Mouse (Mus musculus) heart, embryonic 15.5 days (tissue): ENCODE measurements around the gene Psmb11. TPM values are rescaled to one million over a fixed set of nuclear protein-coding genes. Genes with fewer than 3 reads are reported as not detected.

ENCODE experiments used
- ATAC-seq: fragments of 200-750 bp; cut with Nextera tagmentation; replicated peaks from 2 replicates; pipeline ENCODE4 v1.8.0; 2017; ENCODE audit warnings: low read depth, moderate TSS enrichment; ENCODE audit not compliant: insufficient number of reproducible peaks, insufficient read depth, low FRiP score
- H3K27ac ChIP-seq: fragments of 300-500 bp; sonication (generic); 2 replicates; pipeline ENCODE4 v1.5.1; 2015; ENCODE audit warnings: mild to moderate bottlenecking, inconsistent platforms
- H3K27me3 ChIP-seq: fragments of 300-500 bp; sonication (generic); 2 replicates; pipeline ENCODE4 v1.6.1; 2015; ENCODE audit warnings: inconsistent platforms
- H3K36me3 ChIP-seq: fragments of 300-500 bp; sonication (generic); 2 replicates; pipeline ENCODE4 v1.6.1; 2015; ENCODE audit warnings: mild to moderate bottlenecking, inconsistent platforms
- H3K4me1 ChIP-seq: fragments of 300-500 bp; sonication (generic); replicated peaks from 2 replicates; pipeline ENCODE4 v1.6.1; 2015; ENCODE audit warnings: inconsistent platforms
- H3K4me2 ChIP-seq: fragments of 300-500 bp; sonication (generic); 2 replicates; pipeline ENCODE4 v1.6.1; 2015; ENCODE audit warnings: inconsistent platforms, mild to moderate bottlenecking, moderate library complexity
- H3K4me3 ChIP-seq: fragments of 300-500 bp; sonication (generic); 2 replicates; pipeline ENCODE4 v1.5.1; 2015; ENCODE audit warnings: mild to moderate bottlenecking, inconsistent platforms
- H3K9ac ChIP-seq: fragments of 300-500 bp; sonication (generic); 2 replicates; pipeline ENCODE4 v1.6.1; 2015; ENCODE audit warnings: mild to moderate bottlenecking, inconsistent platforms
- H3K9me3 ChIP-seq: fragments of 300-500 bp; sonication (generic); replicated peaks from 2 replicates; pipeline ENCODE4 v1.6.1; 2016; ENCODE audit warnings: inconsistent platforms
- WGBS: fragments of 180-500 bp; shearing (Covaris S2); methylation state at CpG from one replicate; pipeline ENCODE4 v1.1.7; 2015; ENCODE audit warnings: mixed read lengths; 5-methylcytosine and 5-hydroxymethylcytosine counted together
- polyA plus RNA-seq: library from polyadenylated mRNA; unstranded; fragments of >200 nt; fragmentation: Nextera tagmentation; extraction: Ambion mirVana; gene quantifications from 2 replicates; pipeline ENCODE4 v1.2.1, GENCODE M21; 2015

Gene Psmb11
- polyA plus RNA-seq, 1 experiment from 2014 or later: 1.7 TPM

DNA sequence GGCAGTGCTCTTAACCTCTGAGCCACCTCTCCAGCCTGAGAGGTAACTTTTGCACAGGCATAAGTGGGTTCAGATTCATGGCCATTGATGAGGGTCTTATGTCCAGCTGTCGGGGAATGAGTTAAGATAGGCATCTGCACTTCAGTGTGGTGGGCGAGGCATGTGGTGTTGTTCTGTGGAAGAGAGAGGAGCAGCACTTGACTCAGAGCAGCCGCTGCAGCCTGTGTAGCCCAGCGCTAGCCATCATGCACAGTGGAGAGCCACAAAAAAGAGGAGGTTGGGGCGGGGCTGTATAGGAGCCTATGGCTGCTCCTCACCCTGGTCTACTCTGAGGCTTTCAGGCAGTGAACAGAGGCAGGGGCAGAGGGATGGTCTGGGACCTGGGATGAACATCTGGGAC, 6.9 kb downstream of the Psmb11 start:
- ATAC-seq: no peak
- Histone ChIP-seq H3K4me1 (no peaks in the 10 kb centered on the region), H3K4me3 (no peak overlapping the region), H3K36me3 (peaks cover 9% of the 10 kb centered on the region; the same call in 1 of the 2 replicates), H3K9ac (no peak overlapping the region), H3K27me3 (no peaks in the 10 kb centered on the region), H3K4me2 (no peak overlapping the region), H3K27ac (no peak overlapping the region), H3K9me3 (no peaks in the 10 kb centered on the region)
- WGBS: 69% methylated on average over 5 of the region's 5 CpGs

DNA sequence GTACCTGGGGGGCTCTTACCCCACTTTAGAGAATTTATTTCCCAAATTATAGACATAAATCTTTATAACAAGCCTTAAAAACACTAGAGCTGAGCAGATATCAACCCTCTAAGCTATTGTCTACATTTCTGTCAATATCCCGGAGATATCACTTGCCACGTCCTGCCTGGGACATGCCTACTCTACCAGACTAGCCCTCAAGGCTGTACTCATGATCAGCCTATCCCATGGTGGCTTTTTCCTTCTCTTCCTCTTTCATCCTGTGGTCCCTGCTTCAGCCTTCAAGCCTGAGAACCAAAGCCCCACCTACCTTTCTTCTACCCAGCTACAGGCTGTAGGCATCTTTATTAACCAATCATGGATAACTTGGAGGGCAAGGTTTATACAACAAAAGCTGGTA, 8.6 kb downstream of the Psmb11 start:
- WGBS: 85% methylated on average over 2 of the region's 2 CpGs
- peaks cover 10% of the 10 kb centered on the region; the same call in 1 of the 2 replicates for H3K36me3 ChIP-seq
- H3K9ac ChIP-seq: no peak overlapping the region
- H3K4me2 ChIP-seq: no peak overlapping the region
- H3K4me1 ChIP-seq: no peaks in the 10 kb centered on the region
- no peak overlapping the region for H3K27ac ChIP-seq
- no peaks in the 10 kb centered on the region for H3K9me3 ChIP-seq
- no peaks in the 10 kb centered on the region for H3K27me3 ChIP-seq
- H3K4me3 ChIP-seq: no peak overlapping the region
- ATAC-seq: no peak

DNA sequence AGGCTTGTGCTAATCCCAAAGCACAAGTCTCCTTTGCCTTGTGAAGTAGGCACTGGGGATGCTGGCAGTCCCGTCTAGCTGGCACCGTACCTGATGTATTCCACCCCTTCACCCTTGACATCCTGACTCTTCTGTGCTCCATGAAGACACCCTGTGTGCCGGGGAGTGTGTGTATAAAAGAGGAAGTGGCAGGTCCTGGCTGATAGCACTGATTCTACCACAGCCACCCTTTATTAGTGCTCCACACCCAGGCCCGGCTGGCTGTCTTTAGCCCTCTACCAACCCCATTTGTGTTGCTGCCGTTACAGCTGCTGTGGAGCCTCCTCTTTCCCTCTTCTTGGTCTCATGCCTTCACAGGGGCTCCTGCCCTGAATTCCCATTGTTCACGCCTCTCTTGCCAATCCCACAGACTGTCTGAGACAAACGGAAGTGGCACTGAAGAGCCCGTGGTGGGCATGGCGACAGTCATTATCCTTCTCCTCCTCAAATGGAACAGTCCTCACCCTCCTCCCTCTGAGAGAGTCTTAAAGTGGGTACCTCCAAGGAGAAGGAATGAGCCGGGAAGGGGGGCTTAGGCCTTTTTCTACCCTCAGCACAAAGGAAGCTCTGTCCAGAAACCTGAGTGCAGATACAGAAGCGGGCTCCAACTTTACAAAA, 9.5 kb downstream of the Psmb11 start:
- WGBS: 78% methylated on average over 11 of the region's 11 CpGs
- ATAC-seq: no peak

DNA sequence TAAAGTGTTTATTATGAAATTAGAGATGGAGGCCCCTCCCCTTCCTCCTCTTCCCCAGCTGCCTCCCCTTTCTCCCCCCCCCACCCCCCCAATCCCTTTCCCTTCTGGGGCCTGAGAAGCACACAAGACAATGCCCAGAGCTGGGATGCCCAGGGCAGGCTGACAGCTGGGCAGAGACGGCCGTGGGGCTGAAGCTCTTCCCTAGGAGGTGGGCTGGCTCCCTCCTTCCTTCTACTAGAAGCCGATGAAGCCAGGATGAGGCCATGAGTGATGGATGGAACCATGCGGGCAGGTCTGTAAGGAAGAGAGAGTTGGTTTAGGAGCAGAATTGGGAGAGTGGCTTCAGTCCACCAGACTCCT, 10.0 kb downstream of the Psmb11 start:
- WGBS: 80% methylated on average over 4 of the region's 4 CpGs
- Histone ChIP-seq H3K4me2 (no peak overlapping the region), H3K4me1 (no peaks in the 10 kb centered on the region), H3K27ac (no peak overlapping the region), H3K9me3 (no peaks in the 10 kb centered on the region), H3K4me3 (no peak overlapping the region), H3K36me3 (peaks cover 10% of the 10 kb centered on the region; the same call in 1 of the 2 replicates), H3K27me3 (no peaks in the 10 kb centered on the region), H3K9ac (no peak overlapping the region)
- ATAC-seq: no peak

More for the DNA sequence above, 9.5 kb downstream of the Psmb11 start:
- H3K9me3 ChIP-seq: no peaks in the 10 kb centered on the region
- peaks cover 10% of the 10 kb centered on the region; the same call in 1 of the 2 replicates for H3K36me3 ChIP-seq
- H3K27ac ChIP-seq: no peak overlapping the region
- H3K9ac ChIP-seq: no peak overlapping the region
- H3K4me2 ChIP-seq: no peak overlapping the region
- H3K27me3 ChIP-seq: no peaks in the 10 kb centered on the region
- no peak overlapping the region for H3K4me3 ChIP-seq
- H3K4me1 ChIP-seq: no peaks in the 10 kb centered on the region

DNA sequence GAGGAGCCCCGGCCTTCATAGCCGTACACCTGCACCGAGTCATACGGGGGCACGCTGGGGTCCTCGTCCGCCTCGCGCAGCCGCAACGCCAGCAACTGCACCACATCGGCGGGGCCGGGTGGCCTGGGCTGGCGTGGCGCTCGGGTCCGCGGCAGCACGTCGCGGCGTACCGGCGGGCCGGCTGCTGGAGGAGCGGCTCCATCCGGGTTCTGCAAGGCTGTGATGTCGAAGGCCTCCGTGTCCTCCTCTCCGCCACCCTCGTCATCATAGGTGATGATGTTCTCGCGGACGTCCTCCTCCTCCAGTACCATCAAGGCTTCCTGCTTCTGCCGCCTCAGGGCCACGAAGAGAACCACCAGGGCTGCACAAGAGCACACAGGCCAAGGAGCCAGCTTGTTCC, 11.0 kb downstream of the Psmb11 start:
- no peak for ATAC-seq
- Histone ChIP-seq H3K4me1 (no peaks in the 10 kb centered on the region), H3K27ac (no peak overlapping the region), H3K4me3 (no peak overlapping the region), H3K4me2 (no peak overlapping the region), H3K9ac (no peak overlapping the region), H3K27me3 (no peaks in the 10 kb centered on the region), H3K9me3 (no peaks in the 10 kb centered on the region), H3K36me3 (peaks cover 10% of the 10 kb centered on the region; the same call in 1 of the 2 replicates)
- WGBS: 88% methylated on average over 37 of the region's 37 CpGs

DNA sequence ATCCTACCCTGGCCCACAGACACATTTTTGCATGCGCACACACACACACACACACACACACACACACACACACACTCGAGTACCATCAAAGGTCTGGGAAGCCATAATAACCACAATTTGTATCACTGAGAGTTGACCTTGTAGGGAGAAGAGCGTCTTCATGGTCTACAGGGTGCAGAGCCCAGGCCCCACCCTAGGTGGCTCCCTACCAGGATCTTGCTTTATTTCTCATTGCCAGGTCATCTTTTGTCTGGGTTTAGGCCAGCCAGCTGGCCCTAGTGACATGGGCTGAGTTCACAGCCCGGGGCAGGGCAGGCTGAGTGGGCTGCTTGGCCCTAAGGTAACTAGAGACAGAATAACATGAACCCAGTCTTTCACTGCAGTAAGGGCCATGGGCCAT, 12.9 kb downstream of the Psmb11 start:
- no peak for ATAC-seq
- Histone ChIP-seq H3K4me1 (no peaks in the 10 kb centered on the region), H3K36me3 (peaks cover 10% of the 10 kb centered on the region; the same call in 1 of the 2 replicates), H3K27ac (no peak overlapping the region), H3K4me2 (no peak overlapping the region), H3K27me3 (no peaks in the 10 kb centered on the region), H3K9ac (no peak overlapping the region), H3K9me3 (no peaks in the 10 kb centered on the region), H3K4me3 (no peak overlapping the region)
- WGBS: 78% methylated on average over 4 of the region's 4 CpGs

DNA sequence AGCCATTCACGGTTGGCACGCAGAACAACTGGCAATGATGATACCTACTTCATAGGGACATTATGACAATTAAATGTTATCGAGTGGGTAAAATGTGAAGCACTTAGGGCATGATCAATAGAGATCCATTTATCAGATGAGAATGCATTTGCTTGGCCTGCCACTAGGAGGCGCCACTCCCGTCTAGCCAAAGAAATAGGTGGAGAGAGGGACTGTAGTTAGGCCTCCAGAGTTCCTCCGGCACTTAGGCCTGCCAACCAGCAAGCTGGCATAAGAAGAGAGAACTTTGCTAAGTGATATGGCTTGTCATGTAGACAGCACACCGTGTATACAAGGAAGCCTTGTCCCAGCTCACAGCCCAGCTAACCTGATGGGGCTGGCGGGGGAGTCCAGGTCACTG, 15.7 kb downstream of the Psmb11 start:
- ATAC-seq: no peak
- 57% methylated on average over 8 of the region's 8 CpGs for WGBS

DNA sequence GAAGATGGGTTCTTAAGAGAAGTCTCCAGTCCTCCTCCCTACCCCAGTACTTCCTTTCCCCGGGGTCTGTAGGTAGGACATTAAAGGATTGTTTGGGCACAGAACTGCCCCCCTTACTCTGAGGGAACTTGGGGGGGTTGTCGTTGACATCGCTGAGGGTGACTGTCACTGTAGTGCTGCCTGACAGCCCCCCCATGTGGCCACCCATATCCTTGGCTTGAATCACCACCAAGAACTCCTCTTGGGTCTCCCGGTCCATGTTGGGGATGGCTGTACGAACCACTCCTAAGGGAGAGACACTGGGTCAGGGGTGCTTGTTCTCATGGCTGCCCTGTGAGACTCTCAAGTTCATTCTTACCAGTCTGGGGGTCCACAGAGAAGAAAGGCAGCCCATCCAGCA, 17.0 kb downstream of the Psmb11 start:
- Histone ChIP-seq H3K36me3 (peaks cover 11% of the 10 kb centered on the region), H3K9me3 (no peaks in the 10 kb centered on the region), H3K4me1 (peaks cover 14% of the 10 kb centered on the region), H3K27me3 (no peaks in the 10 kb centered on the region; the same call in 1 of the 2 replicates), H3K4me2 (no peak overlapping the region), H3K9ac (no peak overlapping the region), H3K4me3 (no peak overlapping the region), H3K27ac (no peak overlapping the region)
- WGBS: 65% methylated on average over 5 of the region's 5 CpGs
- ATAC-seq: no peak

More for the DNA sequence above, 15.7 kb downstream of the Psmb11 start:
- Histone ChIP-seq H3K27me3 (no peaks in the 10 kb centered on the region; the same call in 1 of the 2 replicates), H3K27ac (no peak overlapping the region), H3K36me3 (peaks cover 7% of the 10 kb centered on the region; the same call in 1 of the 2 replicates), H3K4me3 (no peak overlapping the region), H3K9me3 (no peaks in the 10 kb centered on the region), H3K4me1 (peaks cover 14% of the 10 kb centered on the region), H3K4me2 (no peak overlapping the region), H3K9ac (no peak overlapping the region)

DNA sequence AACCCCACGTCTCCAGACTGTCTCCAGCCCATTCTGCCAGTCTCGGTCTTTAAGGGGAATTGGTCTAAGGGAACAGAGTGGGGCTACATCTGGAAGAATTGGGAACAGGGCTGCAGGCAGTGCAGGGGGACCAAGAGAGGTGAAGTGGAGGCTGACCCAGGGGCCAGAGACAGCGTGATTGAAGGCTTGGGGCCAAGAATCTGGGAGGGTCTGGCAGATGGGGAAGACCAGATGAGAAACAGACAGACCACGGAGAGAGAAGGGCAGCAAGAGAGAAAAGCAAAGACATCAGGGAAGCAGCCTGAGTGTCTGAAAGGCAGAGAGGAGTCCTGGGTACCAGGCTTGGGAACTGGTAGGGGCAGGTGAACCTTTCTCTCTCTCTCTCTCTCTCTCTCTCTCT, 18.9 kb downstream of the Psmb11 start:
- no peak overlapping the region for H3K9ac ChIP-seq
- peaks cover 14% of the 10 kb centered on the region for H3K4me1 ChIP-seq
- H3K36me3 ChIP-seq: peaks cover 30% of the 10 kb centered on the region
- no peak for ATAC-seq
- WGBS: 41% methylated on average over 4 of the region's 4 CpGs
- H3K27me3 ChIP-seq: no peaks in the 10 kb centered on the region; the same call in 1 of the 2 replicates
- H3K4me3 ChIP-seq: peak overlapping the region; percentile 21; the same call in 1 of the 2 replicates
- H3K27ac ChIP-seq: no peak overlapping the region
- H3K4me2 ChIP-seq: peak overlapping the region; percentile 99
- H3K9me3 ChIP-seq: no peaks in the 10 kb centered on the region

DNA sequence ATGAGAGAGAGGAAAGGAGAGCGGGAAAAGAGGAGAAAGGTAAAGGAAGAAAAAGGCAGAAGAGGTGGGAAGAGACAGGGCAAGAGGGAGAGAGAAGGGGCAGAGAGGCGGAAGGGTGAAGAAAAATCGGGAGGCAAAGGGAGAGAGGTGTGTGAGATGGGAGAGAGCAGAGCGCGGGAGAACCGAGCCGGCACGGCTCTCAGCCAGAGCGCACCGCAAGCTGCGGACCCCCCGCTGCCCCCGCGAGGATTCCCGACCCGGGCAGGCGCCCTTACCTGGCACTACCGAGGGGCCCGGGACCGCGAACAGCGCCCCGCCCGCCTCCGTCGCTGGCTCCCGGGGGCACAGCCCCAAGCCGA, 19.7 kb downstream of the Psmb11 start, which contains the start of gene Gm17606:
Gene Gm17606 (plus strand): TSS at position 7 of the 359 bp plus-strand sequence.
- 2% methylated on average over 28 of the region's 28 CpGs for WGBS
- H3K9ac ChIP-seq: peak within 1 kb of the TSS; percentile 92
- no peaks in the 10 kb centered on the region for H3K9me3 ChIP-seq
- peak within 1 kb of the TSS; percentile 99 for H3K4me2 ChIP-seq
- H3K27me3 ChIP-seq: no peaks in the 10 kb centered on the region; the same call in 1 of the 2 replicates
- H3K36me3 ChIP-seq: peaks cover 38% of the 10 kb centered on the region
- H3K4me1 ChIP-seq: peaks cover 14% of the 10 kb centered on the region
- no peak for ATAC-seq
- H3K27ac ChIP-seq: peak within 1 kb of the TSS; percentile 71
- peak within 1 kb of the TSS; percentile 67 for H3K4me3 ChIP-seq

DNA sequence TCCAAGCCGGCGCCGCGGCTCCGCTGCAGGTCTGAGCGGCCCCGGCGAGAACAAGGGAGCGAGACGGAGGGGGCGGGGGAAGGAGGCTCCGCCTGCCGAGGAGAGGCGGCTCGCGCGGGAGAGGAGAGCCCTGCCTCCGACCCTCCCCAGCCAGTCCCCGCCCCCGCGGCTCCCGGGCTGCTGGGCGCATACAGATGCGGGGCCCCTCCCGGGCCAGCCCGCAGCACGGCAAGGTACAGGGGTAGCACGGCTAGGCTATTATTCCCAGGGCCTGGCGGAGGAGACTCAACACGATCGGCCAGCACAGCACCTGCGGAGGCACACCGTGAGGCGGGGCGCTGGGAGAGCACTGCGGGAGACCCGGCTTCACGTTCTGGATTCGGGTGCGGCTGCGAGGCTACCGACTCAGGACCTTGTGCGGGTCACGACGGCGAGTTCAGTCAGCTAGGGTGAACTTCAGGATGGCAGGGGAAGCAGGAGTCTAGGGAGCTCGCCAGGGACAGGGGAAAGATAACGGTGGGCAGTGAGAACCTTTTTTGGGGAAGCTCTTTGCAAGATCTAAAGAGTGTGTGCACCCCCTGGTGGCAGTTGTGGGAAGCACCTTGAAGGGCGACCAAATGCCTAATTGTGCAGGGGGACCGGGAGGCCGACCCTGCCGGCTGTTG, 20.2 kb downstream of the Psmb11 start, which contains the start of gene Cdh24:
Gene Cdh24 (minus strand): TSS at position 60 of the 665 bp plus-strand sequence.
- peak within 1 kb of the TSS; percentile 99 for H3K4me2 ChIP-seq
- WGBS: under 1% methylated on average over 42 of the region's 52 CpGs
- H3K9me3 ChIP-seq: no peaks in the 10 kb centered on the region
- peaks cover 43% of the 10 kb centered on the region for H3K36me3 ChIP-seq
- H3K27me3 ChIP-seq: no peaks in the 10 kb centered on the region; the same call in 1 of the 2 replicates
- H3K9ac ChIP-seq: peak within 1 kb of the TSS; percentile 92
- ATAC-seq: peak; percentile 90
- H3K4me3 ChIP-seq: peak within 1 kb of the TSS; percentile 67
- peaks cover 14% of the 10 kb centered on the region for H3K4me1 ChIP-seq
- H3K27ac ChIP-seq: peak within 1 kb of the TSS; percentile 71
